Mouse (Mus musculus) lung, postnatal 10 days (tissue): Measurements from ENCODE around the gene Skor1.
A peak's percentile ranks its signal among the peaks of the same experiment; 100 is the strongest.

ENCODE experiments used
- DNase-seq: peaks from one replicate; pipeline ENCODE4 v3.0.0; 2021

Gene Skor1

DNA sequence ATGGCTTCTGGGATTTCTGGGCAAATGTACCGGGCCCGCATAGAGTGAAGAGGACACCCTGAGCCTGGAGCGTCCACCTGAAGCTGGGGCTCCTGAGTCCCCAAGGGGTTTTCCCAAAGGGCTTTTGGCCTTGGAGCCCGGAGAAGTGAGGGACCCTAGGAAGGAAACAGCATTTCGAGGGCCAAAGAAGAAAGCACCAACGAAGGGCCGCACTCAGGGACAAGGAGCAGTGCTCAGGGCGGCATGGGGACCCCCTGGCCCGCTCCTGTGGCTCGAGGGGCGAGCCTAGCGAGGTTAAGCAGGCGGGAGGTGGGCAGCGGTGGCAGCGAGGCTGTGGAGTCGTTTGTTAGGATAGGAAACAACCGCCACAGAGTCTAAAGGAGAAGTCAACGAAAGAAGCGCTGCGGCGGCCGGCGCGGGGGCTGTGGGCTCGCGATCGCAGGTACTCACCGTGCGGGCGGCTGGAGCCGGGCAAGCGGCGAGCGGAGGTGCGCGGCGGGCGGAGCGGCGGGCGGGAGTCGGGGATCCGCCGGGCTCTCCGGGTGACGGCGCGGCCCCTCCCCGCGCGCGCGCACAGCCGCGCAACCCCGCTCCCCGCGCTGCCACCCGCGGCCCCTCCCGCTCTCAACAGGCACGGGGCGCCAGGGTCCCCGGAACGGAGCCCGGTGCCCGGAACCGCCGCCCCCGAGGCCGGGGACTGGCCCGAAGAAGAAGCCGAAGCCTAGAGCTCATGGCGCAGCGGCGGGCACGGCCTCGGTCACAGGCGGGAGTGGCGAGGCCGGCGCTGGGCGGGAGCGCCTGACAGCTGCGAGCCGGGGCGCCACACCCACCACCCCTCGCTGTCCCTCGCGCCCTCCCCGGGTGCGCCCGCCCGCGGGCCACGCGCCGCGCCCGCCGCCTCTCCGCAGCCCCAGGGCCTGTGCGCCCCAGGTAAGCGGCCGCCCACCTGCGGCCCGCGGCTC, at the start of gene Skor1:
Gene Skor1 (minus strand): TSS at position 552 of the 962 bp plus-strand sequence.
- no peak for DNase-seq

GRCm38 (mm10) chr9:63197252-63197651, 48.5 kb upstream of the Skor1 start:
- DNase-seq: peak; percentile 18

DNA sequence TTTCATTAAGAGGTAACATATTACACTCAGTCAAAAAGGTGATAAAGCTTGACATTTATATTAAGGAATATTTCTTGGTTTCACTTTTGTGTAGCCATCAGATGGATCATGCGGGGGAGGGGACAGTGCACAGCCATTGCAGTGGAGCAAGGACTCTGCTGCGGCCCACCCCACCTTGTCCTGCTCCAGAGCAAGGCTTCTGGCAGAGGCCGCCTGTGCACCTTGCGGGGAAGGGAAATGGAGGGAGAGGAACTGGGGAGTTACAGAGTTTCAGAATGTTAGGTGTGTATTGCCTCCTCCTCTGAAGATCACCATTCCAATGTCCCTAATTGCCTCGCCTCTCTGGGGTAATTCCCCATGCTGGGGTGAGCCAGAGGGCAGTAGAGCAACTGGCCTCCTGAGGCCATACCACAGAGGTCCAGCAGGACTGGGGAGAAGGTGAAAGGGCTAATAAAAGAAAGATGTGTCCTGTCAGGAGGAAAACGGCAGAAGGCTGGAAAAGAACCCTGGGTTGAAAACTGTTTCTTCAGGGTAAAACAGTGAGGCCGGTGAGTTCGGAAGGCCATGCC, 47.4 kb upstream of the Skor1 start:
- DNase-seq: no peak

DNA sequence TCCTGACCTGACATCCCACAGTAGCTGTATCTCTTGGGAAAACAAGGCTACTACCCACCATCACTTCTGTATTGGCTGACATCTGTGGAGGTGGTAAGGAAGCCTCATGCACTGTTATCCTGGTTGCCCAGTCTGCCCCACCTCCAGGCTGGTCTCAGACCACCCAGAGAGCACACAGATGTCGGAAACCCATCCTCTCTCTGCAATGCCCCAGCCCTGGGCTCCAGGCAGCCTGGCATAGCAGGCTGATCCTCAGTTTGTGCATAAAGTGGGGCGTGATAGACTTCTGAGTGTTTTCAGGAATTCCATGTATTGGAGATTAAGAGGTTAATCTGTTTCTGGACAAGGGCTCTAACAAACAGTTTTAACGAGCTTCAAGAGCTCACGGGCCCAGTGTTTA, 46.8 kb upstream of the Skor1 start:
- DNase-seq: no peak

- no peak for DNase-seq
Measured at GRCm38 (mm10) chr9:63194791-63195190, 46.0 kb upstream of the Skor1 start.

- no peak for DNase-seq
Measured at GRCm38 (mm10) chr9:63192809-63193208, 44.0 kb upstream of the Skor1 start.

DNA sequence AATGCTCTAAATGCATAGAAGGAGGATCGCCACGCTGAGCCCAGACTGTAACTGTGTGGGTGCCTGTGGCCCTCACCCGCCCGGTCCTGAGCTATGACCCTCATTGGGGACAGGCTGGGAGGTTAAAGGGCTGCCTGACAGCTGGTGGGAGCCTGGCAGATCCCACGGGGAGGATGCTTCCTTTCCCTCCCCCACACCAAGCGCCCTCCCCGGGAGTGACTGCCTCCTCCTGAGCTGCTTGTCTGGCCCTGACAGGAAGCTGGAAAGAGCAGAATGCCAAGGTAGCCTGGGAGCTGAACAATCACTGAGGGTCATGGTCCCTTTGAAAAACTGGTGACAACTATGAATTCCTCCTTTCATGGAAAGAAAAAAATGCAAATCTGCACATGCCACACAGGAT, 38.5 kb upstream of the Skor1 start:
- peak; percentile 38 for DNase-seq

DNA sequence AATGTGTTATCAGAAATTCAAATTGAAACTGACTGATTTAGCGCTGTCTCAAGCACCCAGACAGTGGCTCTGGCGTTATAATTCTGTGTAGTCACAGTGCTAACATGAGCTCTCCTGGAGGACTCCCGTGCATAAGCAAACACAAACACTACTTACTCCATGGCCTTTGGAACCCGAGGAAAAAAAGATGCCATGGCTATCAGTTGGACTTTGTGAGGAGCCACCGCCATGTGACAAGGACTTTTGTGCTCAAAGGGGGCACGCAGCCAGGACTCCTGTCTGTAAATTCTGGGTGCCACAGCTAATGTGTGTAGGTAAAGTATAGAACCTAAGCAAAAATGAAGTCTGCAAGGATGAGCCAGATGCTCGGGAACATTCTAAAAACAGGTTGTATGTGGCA, 36.5 kb upstream of the Skor1 start:
- no peak for DNase-seq

- DNase-seq: no peak
Measured at GRCm38 (mm10) chr9:63183864-63184263, 35.1 kb upstream of the Skor1 start.

DNA sequence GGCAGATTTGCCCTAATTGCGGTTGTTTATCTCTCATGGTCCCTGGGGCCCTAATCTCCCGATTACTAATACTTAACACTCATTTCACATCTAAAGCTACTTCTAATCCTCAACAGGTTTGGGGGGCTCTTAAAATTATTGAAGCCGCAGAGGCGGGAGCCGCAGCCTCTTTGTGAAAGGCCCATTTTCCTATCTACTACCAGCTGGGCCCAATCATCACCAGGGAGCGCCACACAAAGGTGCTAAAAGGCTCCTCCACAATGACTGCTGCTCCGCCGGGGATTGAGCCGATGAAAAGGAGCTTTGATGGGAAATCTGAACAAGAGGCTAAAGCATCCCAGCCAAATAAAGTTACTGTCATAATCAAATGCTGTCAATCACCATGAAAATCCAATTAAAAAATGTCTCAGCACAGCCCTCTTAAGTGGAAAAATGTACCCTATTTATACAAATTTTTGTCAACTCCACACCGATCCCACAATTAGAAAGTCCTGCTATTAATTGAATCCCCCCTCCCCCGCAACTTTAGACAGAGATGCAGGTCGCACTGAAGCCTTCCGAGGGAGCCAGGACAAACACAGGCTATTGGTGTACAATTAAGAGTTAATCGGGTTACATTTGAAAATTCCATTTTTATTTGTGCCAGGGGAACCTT, 33.7 kb upstream of the Skor1 start:
- no peak for DNase-seq

DNA sequence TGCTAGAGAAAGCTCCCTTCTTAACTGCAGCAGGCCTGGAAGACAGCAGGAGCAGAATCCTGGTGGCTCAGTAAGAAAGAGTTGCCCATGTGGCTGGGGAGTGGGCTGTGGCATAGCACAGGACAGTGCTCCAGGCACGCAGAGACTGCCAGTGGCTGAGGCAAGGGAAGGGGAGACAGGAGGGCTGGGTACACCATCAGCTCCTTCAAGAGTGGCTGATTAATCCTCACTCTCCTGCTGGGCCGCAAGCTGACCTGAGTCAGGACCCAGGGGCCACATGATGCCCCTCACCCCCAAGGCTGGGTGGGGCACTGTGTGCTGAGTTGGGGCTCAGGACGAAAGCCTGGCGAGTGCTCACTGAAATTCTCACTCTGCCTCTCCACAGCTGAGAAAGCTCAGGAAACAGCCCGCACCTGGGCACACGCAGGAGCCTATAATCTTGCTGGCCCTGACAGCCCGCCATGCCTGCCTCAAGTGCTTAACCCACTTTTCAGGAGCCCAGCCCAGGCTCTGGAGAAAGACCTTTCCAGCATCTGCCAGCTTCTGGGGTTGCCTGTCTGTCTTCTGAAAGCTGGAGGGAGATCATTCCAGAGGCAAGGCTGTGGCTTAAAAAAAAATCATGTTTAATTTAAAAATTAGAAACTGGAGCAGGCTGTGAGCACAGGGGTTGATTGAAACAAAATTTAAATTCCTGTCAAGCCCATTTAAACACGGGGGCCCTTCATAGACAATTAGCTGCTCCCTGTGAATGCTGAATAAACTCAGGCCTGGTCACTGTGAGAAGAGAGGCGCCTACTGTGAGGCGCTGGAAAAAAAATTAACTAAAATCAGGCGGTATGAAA, 32.8 kb upstream of the Skor1 start:
- no peak for DNase-seq

- DNase-seq: no peak
Measured at GRCm38 (mm10) chr9:63178296-63178695, 29.5 kb upstream of the Skor1 start.

- DNase-seq: no peak
Measured at GRCm38 (mm10) chr9:63174001-63174721, 25.4 kb upstream of the Skor1 start.

GRCm38 (mm10) chr9:63171951-63172350, 23.2 kb upstream of the Skor1 start:
- no peak for DNase-seq

GRCm38 (mm10) chr9:63169127-63169526, 20.4 kb upstream of the Skor1 start:
- DNase-seq: no peak

GRCm38 (mm10) chr9:63165070-63165469, 16.3 kb upstream of the Skor1 start:
- DNase-seq: no peak

- no peak for DNase-seq
Measured at GRCm38 (mm10) chr9:63163756-63164155, 15.0 kb upstream of the Skor1 start.

GRCm38 (mm10) chr9:63151949-63152348, 3.2 kb upstream of the Skor1 start:
- no peak for DNase-seq

GRCm38 (mm10) chr9:63151072-63151870, 2.5 kb upstream of the Skor1 start:
- DNase-seq: peak; percentile 87

- no peak for DNase-seq
Measured at GRCm38 (mm10) chr9:63150086-63150800, 1.5 kb upstream of the Skor1 start.

DNA sequence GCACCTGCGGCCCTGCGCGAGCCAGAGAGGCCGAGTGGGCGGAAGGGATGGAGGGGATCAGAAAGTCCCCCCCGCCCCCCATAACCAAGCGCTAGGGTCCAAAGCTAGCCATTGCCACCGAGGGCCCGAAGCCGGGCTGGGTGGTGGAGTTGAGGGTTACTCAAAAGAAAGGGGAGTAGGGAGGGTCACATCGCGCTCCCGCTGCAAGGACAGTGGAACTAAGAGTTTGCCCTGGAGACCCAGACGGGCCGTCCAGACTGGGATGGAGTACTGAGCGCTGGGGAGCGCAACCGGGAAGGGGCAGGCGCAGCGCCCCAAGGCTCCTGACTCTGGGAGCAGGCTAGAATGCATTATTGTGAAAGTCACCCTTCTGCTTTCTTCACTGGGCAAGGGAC, 608 bp upstream of the Skor1 start:
- DNase-seq: no peak
